Mouse (Mus musculus) myocyte (in vitro differentiated cells): ENCODE data around the gene Sntb2.

Experiments used
- CEBPB ChIP-seq: IDR thresholded peaks from 2 replicates; pipeline ENCODE4 v1.6.1; 2011; ENCODE audit warnings: mild to moderate bottlenecking, moderate library complexity; ENCODE audit not compliant: poor library complexity, insufficient read depth, severe bottlenecking
- MAX ChIP-seq: IDR thresholded peaks from one replicate; pipeline ENCODE4 v1.6.1; 2011; ENCODE audit warnings: low read depth, mild to moderate bottlenecking, control low read depth
- MYOD1 ChIP-seq, 3 experiments: IDR thresholded peaks; one replicate each; pipeline ENCODE4 v1.6.1; 2011; ENCODE audit warnings: control low read depth in 2 of 3, low read depth in 2 of 3, mild to moderate bottlenecking in 2 of 3, moderate library complexity in 1 of 3; ENCODE audit not compliant: insufficient read length in 2 of 3, control insufficient read depth in 1 of 3
- POLR2A ChIP-seq: IDR thresholded peaks from one replicate; pipeline ENCODE4 v1.6.1; 2011; ENCODE audit warnings: low read depth, mild to moderate bottlenecking, control low read depth, moderate library complexity; ENCODE audit not compliant: insufficient read length
- POLR2AphosphoS2 ChIP-seq: IDR thresholded peaks from one replicate; pipeline ENCODE4 v1.6.1; 2011; ENCODE audit warnings: low read depth, control low read depth; ENCODE audit not compliant: insufficient read length
- REST ChIP-seq: IDR thresholded peaks from one replicate; pipeline ENCODE4 v1.6.1; 2011; ENCODE audit warnings: mild to moderate bottlenecking, control low read depth, moderate library complexity; ENCODE audit not compliant: insufficient read depth, insufficient read length
- TCF12 ChIP-seq: IDR thresholded peaks from one replicate; pipeline ENCODE4 v1.6.1; 2011; ENCODE audit warnings: mild to moderate bottlenecking, control low read depth; ENCODE audit not compliant: poor library complexity, insufficient read depth, severe bottlenecking
- USF1 ChIP-seq: IDR thresholded peaks from one replicate; pipeline ENCODE4 v1.6.1; 2011; ENCODE audit warnings: low read depth, mild to moderate bottlenecking, control low read depth, moderate library complexity

DNA sequence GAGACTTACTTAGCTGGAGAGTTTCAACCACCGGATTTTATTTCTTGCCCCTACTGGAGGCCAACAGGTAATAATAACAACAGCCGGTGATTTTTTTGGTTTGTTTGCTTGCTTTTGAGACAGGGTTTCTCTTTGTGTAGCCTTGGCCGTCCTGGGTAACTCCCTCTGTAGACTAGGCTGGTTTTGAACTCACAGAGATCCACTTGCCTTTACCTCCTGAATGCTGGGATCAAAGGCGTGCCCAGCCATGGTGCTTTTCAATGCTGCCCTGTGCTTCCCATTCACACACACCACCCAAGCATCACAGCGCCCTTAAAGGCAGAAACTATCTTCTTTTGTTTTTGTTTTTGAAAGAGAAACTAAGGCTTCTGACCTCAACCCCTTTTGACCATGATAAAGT lies 5.6 kb upstream of the Sntb2 start:
- no peak for TF ChIP-seq TCF12
- TF ChIP-seq MYOD1 (IDR thresholded peaks at IDR 0.05; ENCODE audit: control insufficient read depth in 1 of 3, insufficient read length in 2 of 3, low read depth in 2 of 3) = no peak
- TF ChIP-seq USF1 = no peak
- no peak for TF ChIP-seq POLR2A
- no peak for TF ChIP-seq CEBPB
- TF ChIP-seq MAX = no peak
- no peak for TF ChIP-seq REST
- no peak for TF ChIP-seq POLR2AphosphoS2
